8 mouse cellular contexts compared by ENCODE assay signal in genomic region chr11:85640659-85641058, GRCm38 (mm10).
A peak's percentile ranks its signal among the peaks of the same experiment; 100 is the strongest.
DNase-seq lines count a peak whose midpoint lies in the region; ATAC-seq and TF ChIP-seq lines count a peak whose summit lies in the region.

No protein-coding gene starts in this region.

- H3K4me3 ChIP-seq in heart, embryonic 14.5 days (ENCODE audit: control insufficient read depth in 1 of 2, insufficient read depth in 1 of 2, low read depth in 1 of 2, low read length in 2 of 2): no peak overlapping the region
- H3K4me3 ChIP-seq in C2C12 (ENCODE audit: insufficient read depth, poor library complexity, severe bottlenecking): no peak overlapping the region
- peak overlapping the region; percentile 32 for H3K4me3 ChIP-seq in embryonic facial prominence, embryonic 13.5 days
- no peak overlapping the region for H3K4me3 ChIP-seq in limb, embryonic 10.5 days

- H3ac ChIP-seq in C2C12 (ENCODE audit: control insufficient read depth, insufficient read length, low read depth): peak overlapping the region; percentile 53

- H3K79me3 ChIP-seq in C2C12 (ENCODE audit: low read depth): no peaks in the 10 kb centered on the region

- no peak for TF ChIP-seq CTCF in C2C12 (IDR thresholded peaks at IDR 0.05; ENCODE audit: control insufficient read depth, insufficient read depth, insufficient read length)

- H3K36me3 ChIP-seq in heart, embryonic 14.5 days (ENCODE audit: control insufficient read depth, insufficient read depth, low read length): no peaks in the 10 kb centered on the region
- no peaks in the 10 kb centered on the region for H3K36me3 ChIP-seq in C2C12 (ENCODE audit: control insufficient read depth, insufficient read depth)
- no peaks in the 10 kb centered on the region for H3K36me3 ChIP-seq in embryonic facial prominence, embryonic 13.5 days
- H3K36me3 ChIP-seq in limb, embryonic 10.5 days: no peaks in the 10 kb centered on the region

- H3K27me3 ChIP-seq in heart, embryonic 14.5 days (ENCODE audit: control insufficient read depth, insufficient read depth, low read length): no peaks in the 10 kb centered on the region
- H3K27me3 ChIP-seq in C2C12 (ENCODE audit: control insufficient read depth, insufficient read depth, insufficient read length): no peaks in the 10 kb centered on the region
- no peaks in the 10 kb centered on the region for H3K27me3 ChIP-seq in embryonic facial prominence, embryonic 13.5 days
- peaks cover 6% of the 10 kb centered on the region; the same call in 1 of the 2 replicates for H3K27me3 ChIP-seq in limb, embryonic 10.5 days (ENCODE audit: low read depth, poor library complexity, severe bottlenecking)

- no peak for DNase-seq in heart, adult 18-20 months
- DNase-seq in limb, embryonic 10.5 days (ENCODE audit: low spot score): peak; percentile 43
- DNase-seq in adipocyte (ENCODE audit: low spot score): no peak
- no peak for DNase-seq in spleen, postnatal 14 days (ENCODE audit: low spot score in 2 of 2)
- no peak for DNase-seq in cerebellum, postnatal 4 days (ENCODE audit: low spot score in 2 of 2)

- H3K9me3 ChIP-seq in heart, embryonic 14.5 days (ENCODE audit: control insufficient read depth, low read length): no peaks in the 10 kb centered on the region
- H3K9me3 ChIP-seq in embryonic facial prominence, embryonic 13.5 days: no peaks in the 10 kb centered on the region
- no peaks in the 10 kb centered on the region for H3K9me3 ChIP-seq in limb, embryonic 10.5 days (replicated peaks)

- H3K4me2 ChIP-seq in heart, embryonic 14.5 days (ENCODE audit: low read length): peak overlapping the region; percentile 32; the same call in 1 of the 2 replicates
- peak overlapping the region; percentile 55 for H3K4me2 ChIP-seq in embryonic facial prominence, embryonic 13.5 days

- WGBS in heart, embryonic 14.5 days: 43% methylated on average over 5 of the region's 5 CpGs
- WGBS in embryonic facial prominence, embryonic 13.5 days: 14% methylated on average over 5 of the region's 5 CpGs
- WGBS in limb, embryonic 10.5 days: 25% methylated on average over 5 of the region's 5 CpGs

- ATAC-seq in heart, embryonic 14.5 days (ENCODE audit: insufficient number of reproducible peaks, insufficient read depth, low FRiP score, low read depth): no peak
- peak; percentile 62; the same call in 1 of the 2 replicates for ATAC-seq in embryonic facial prominence, embryonic 13.5 days (ENCODE audit: insufficient number of reproducible peaks, insufficient read depth, low FRiP score, low TSS enrichment, low read depth)

- H3K9ac ChIP-seq in heart, embryonic 14.5 days (ENCODE audit: low read length): no peak overlapping the region
- peak overlapping the region; percentile 60 for H3K9ac ChIP-seq in embryonic facial prominence, embryonic 13.5 days

- peaks cover 17 to 30% of the 10 kb centered on the region in 2 experiments for H3K4me1 ChIP-seq in heart, embryonic 14.5 days (ENCODE audit: control insufficient read depth in 2 of 2, insufficient read depth in 2 of 2, low read length in 2 of 2)
- H3K4me1 ChIP-seq in embryonic facial prominence, embryonic 13.5 days: peaks cover 69% of the 10 kb centered on the region
- peaks cover 75% of the 10 kb centered on the region for H3K4me1 ChIP-seq in limb, embryonic 10.5 days

- no peaks in the 10 kb centered on the region for H3K79me2 ChIP-seq in C2C12 (ENCODE audit: control insufficient read depth, insufficient read depth)

- no peak overlapping the region for H3K27ac ChIP-seq in heart, embryonic 14.5 days (replicated peaks in 1 of 2; ENCODE audit: control insufficient read depth in 1 of 2, insufficient read depth in 1 of 2, low read depth in 2 of 2, low read length in 2 of 2)
- H3K27ac ChIP-seq in embryonic facial prominence, embryonic 13.5 days: peak overlapping the region; percentile 87
- peak overlapping the region; percentile 44; the same call in 1 of the 2 replicates for H3K27ac ChIP-seq in limb, embryonic 10.5 days

TF ChIP-seq in C2C12, 6 proteins besides CTCF, POLR2A, EP300 and RAD21:
- no peak for TF ChIP-seq USF1 (IDR thresholded peaks at IDR 0.05; ENCODE audit: low read depth)
- TF ChIP-seq MYOD1 (IDR thresholded peaks at IDR 0.05; ENCODE audit: control insufficient read depth, insufficient read length, low read depth): no peak

Comparison
In these comparisons a context has a peak if more than half of its experiments do, and no peak if none do; other contexts are left out.
1. H3K27ac ChIP-seq: peak in embryonic facial prominence, embryonic 13.5 days (single experiment) and limb, embryonic 10.5 days (single experiment); none in heart, embryonic 14.5 days (0 of 2).